Mouse (Mus musculus): Measurements from ENCODE around the gene Mat2a. TPM values are rescaled to one million over a fixed set of nuclear protein-coding genes. Genes with fewer than 3 reads are reported as not detected.

Gene Mat2a
- polyA plus RNA-seq, 1 experiment from 2014 or later: 423 TPM

GRCm38 (mm10) chr6:72405356-72405755, 34.0 kb downstream of the Mat2a start:
- Histone ChIP-seq H3K27me3 (replicated peaks) (no peaks in the 10 kb centered on the region), H3K27ac (no peak overlapping the region), H3K4me1 (no peaks in the 10 kb centered on the region), H3K4me3 (no peak overlapping the region), H3K9me3 (no peaks in the 10 kb centered on the region), H3K9ac (no peak overlapping the region), H3K36me3 (no peaks in the 10 kb centered on the region), H3K4me2 (replicated peaks) (no peak overlapping the region)
- ATAC-seq (ENCODE audit: low FRiP score, low read depth): no peak
- 82% methylated on average over 7 of the region's 7 CpGs for WGBS

GRCm38 (mm10) chr6:72401875-72402274, 37.5 kb downstream of the Mat2a start:
- Histone ChIP-seq H3K4me1 (no peaks in the 10 kb centered on the region), H3K4me3 (no peak overlapping the region), H3K27ac (no peak overlapping the region), H3K9ac (no peak overlapping the region), H3K36me3 (no peaks in the 10 kb centered on the region), H3K9me3 (no peaks in the 10 kb centered on the region), H3K4me2 (replicated peaks) (no peak overlapping the region), H3K27me3 (replicated peaks) (no peaks in the 10 kb centered on the region)
- 18% methylated on average over 7 of the region's 7 CpGs for WGBS
- ATAC-seq (ENCODE audit: low FRiP score, low read depth): no peak

GRCm38 (mm10) chr6:72399967-72400366, 39.4 kb downstream of the Mat2a start:
- no peak overlapping the region for H3K9ac ChIP-seq
- H3K27me3 ChIP-seq (replicated peaks): no peaks in the 10 kb centered on the region
- no peak for ATAC-seq (ENCODE audit: low FRiP score, low read depth)
- no peak overlapping the region for H3K27ac ChIP-seq
- WGBS: 56% methylated on average over 2 of the region's 2 CpGs
- H3K9me3 ChIP-seq: no peaks in the 10 kb centered on the region
- H3K4me1 ChIP-seq: no peaks in the 10 kb centered on the region
- no peaks in the 10 kb centered on the region for H3K36me3 ChIP-seq
- H3K4me3 ChIP-seq: no peak overlapping the region
- H3K4me2 ChIP-seq (replicated peaks): no peak overlapping the region

GRCm38 (mm10) chr6:72396837-72397251, 42.5 kb downstream of the Mat2a start:
- no peak for ATAC-seq (ENCODE audit: low FRiP score, low read depth)
- H3K4me3 ChIP-seq: no peak overlapping the region
- H3K27ac ChIP-seq: no peak overlapping the region
- H3K9ac ChIP-seq: no peak overlapping the region
- H3K36me3 ChIP-seq: no peaks in the 10 kb centered on the region
- H3K9me3 ChIP-seq: no peaks in the 10 kb centered on the region
- no peaks in the 10 kb centered on the region for H3K4me1 ChIP-seq
- WGBS: 84% methylated on average over 10 of the region's 10 CpGs
- H3K4me2 ChIP-seq (replicated peaks): no peak overlapping the region
- H3K27me3 ChIP-seq (replicated peaks): no peaks in the 10 kb centered on the region

GRCm38 (mm10) chr6:72392341-72392740, 47.0 kb downstream of the Mat2a start:
- no peak for ATAC-seq (ENCODE audit: low FRiP score, low read depth)
- Histone ChIP-seq H3K4me3 (no peak overlapping the region), H3K27ac (no peak overlapping the region), H3K27me3 (replicated peaks) (peaks cover 15% of the 10 kb centered on the region; the same call in 1 of the 2 replicates), H3K4me1 (peaks cover 11% of the 10 kb centered on the region; the same call in 1 of the 2 replicates), H3K9me3 (no peaks in the 10 kb centered on the region), H3K4me2 (replicated peaks) (no peak overlapping the region), H3K9ac (no peak overlapping the region), H3K36me3 (no peaks in the 10 kb centered on the region)
- 85% methylated on average over 5 of the region's 5 CpGs for WGBS

- H3K36me3 ChIP-seq: no peaks in the 10 kb centered on the region
- ATAC-seq (ENCODE audit: low FRiP score, low read depth): no peak
- no peak overlapping the region for H3K4me3 ChIP-seq
- peak overlapping the region; percentile 58 for H3K4me2 ChIP-seq (replicated peaks)
- peaks cover 11% of the 10 kb centered on the region; the same call in 1 of the 2 replicates for H3K4me1 ChIP-seq
- H3K27ac ChIP-seq: no peak overlapping the region
- peaks cover 15% of the 10 kb centered on the region; the same call in 1 of the 2 replicates for H3K27me3 ChIP-seq (replicated peaks)
- H3K9me3 ChIP-seq: no peaks in the 10 kb centered on the region
- WGBS: 24% methylated on average over 12 of the region's 12 CpGs
- H3K9ac ChIP-seq: no peak overlapping the region
Observed at GRCm38 (mm10) chr6:72390795-72391521, 48.4 kb downstream of the Mat2a start.

GRCm38 (mm10) chr6:72389941-72390771, 49.2 kb downstream of the Mat2a start, which contains the start of gene Vamp8:
Gene Vamp8, minus strand, starts transcription at chr6:72390703.
- no peaks in the 10 kb centered on the region for H3K36me3 ChIP-seq
- peak within 1 kb of the TSS; percentile 45 for H3K9ac ChIP-seq
- peak within 1 kb of the TSS; percentile 34 for H3K4me3 ChIP-seq
- no peak within 1 kb of the TSS for H3K27ac ChIP-seq
- H3K4me2 ChIP-seq (replicated peaks): peak within 1 kb of the TSS; percentile 58
- peak; percentile 48; the same call in 1 of the 2 replicates for ATAC-seq (ENCODE audit: low FRiP score, low read depth)
- H3K9me3 ChIP-seq: no peaks in the 10 kb centered on the region
- H3K4me1 ChIP-seq: peaks cover 11% of the 10 kb centered on the region; the same call in 1 of the 2 replicates
- WGBS: 2% methylated on average over 33 of the region's 33 CpGs
- H3K27me3 ChIP-seq (replicated peaks): peaks cover 15% of the 10 kb centered on the region; the same call in 1 of the 2 replicates

- Histone ChIP-seq H3K27ac (no peak overlapping the region), H3K36me3 (no peaks in the 10 kb centered on the region), H3K9ac (0 out of 2 replicates have a peak overlapping the region, but pooled peaks have one; percentile 45), H3K9me3 (no peaks in the 10 kb centered on the region), H3K4me3 (peak overlapping the region; percentile 34), H3K4me2 (replicated peaks) (peak overlapping the region; percentile 58), H3K27me3 (replicated peaks) (peaks cover 15% of the 10 kb centered on the region; the same call in 1 of the 2 replicates), H3K4me1 (peaks cover 11% of the 10 kb centered on the region; the same call in 1 of the 2 replicates)
- WGBS: 32% methylated on average over 13 of the region's 13 CpGs
- ATAC-seq (ENCODE audit: low FRiP score, low read depth): no peak
Observed at GRCm38 (mm10) chr6:72389471-72389940, 49.9 kb downstream of the Mat2a start.

- ATAC-seq (ENCODE audit: low FRiP score, low read depth): no peak
- 85% methylated on average over 6 of the region's 6 CpGs for WGBS
- Histone ChIP-seq H3K9ac (no peak overlapping the region), H3K4me3 (no peak overlapping the region), H3K4me2 (replicated peaks) (no peak overlapping the region), H3K27ac (no peak overlapping the region), H3K27me3 (replicated peaks) (peaks cover 15% of the 10 kb centered on the region; the same call in 1 of the 2 replicates), H3K9me3 (no peaks in the 10 kb centered on the region), H3K4me1 (peaks cover 11% of the 10 kb centered on the region; the same call in 1 of the 2 replicates), H3K36me3 (no peaks in the 10 kb centered on the region)
Observed at GRCm38 (mm10) chr6:72388791-72389329, 50.5 kb downstream of the Mat2a start.

GRCm38 (mm10) chr6:72388266-72388665, 51.1 kb downstream of the Mat2a start:
- peaks cover 11% of the 10 kb centered on the region; the same call in 1 of the 2 replicates for H3K4me1 ChIP-seq
- H3K27me3 ChIP-seq (replicated peaks): peaks cover 15% of the 10 kb centered on the region; the same call in 1 of the 2 replicates
- no peak overlapping the region for H3K4me3 ChIP-seq
- H3K9ac ChIP-seq: no peak overlapping the region
- ATAC-seq (ENCODE audit: low FRiP score, low read depth): no peak
- no peaks in the 10 kb centered on the region for H3K9me3 ChIP-seq
- no peak overlapping the region for H3K27ac ChIP-seq
- H3K4me2 ChIP-seq (replicated peaks): no peak overlapping the region
- WGBS: 68% methylated on average over 10 of the region's 10 CpGs
- no peaks in the 10 kb centered on the region for H3K36me3 ChIP-seq

GRCm38 (mm10) chr6:72387816-72388215, 51.5 kb downstream of the Mat2a start:
- ATAC-seq (ENCODE audit: low FRiP score, low read depth): no peak
- Histone ChIP-seq H3K4me2 (replicated peaks) (no peak overlapping the region), H3K27ac (no peak overlapping the region), H3K4me3 (no peak overlapping the region), H3K36me3 (no peaks in the 10 kb centered on the region), H3K9me3 (no peaks in the 10 kb centered on the region), H3K4me1 (peaks cover 11% of the 10 kb centered on the region; the same call in 1 of the 2 replicates), H3K9ac (no peak overlapping the region), H3K27me3 (replicated peaks) (peaks cover 15% of the 10 kb centered on the region; the same call in 1 of the 2 replicates)
- 79% methylated on average over 3 of the region's 3 CpGs for WGBS

Data from neural tube, embryonic 12.5 days (tissue).